Mouse (Mus musculus) midbrain, embryonic 15.5 days (tissue): ENCODE results near the gene Dnmt3l. TPM values are rescaled to one million over a fixed set of nuclear protein-coding genes. Genes with fewer than 3 reads are reported as not detected.
A peak's percentile ranks its signal among the peaks of the same experiment; 100 is the strongest.

Source experiments
- ATAC-seq: fragments of 200-750 bp; cut with Nextera tagmentation; replicated peaks from 2 replicates; pipeline ENCODE4 v1.8.0; 2017; ENCODE audit warnings: moderate TSS enrichment
- H3K27ac ChIP-seq: fragments of 300-500 bp; sonication (generic); 2 replicates; pipeline ENCODE4 v1.5.1; 2015; ENCODE audit warnings: mild to moderate bottlenecking, inconsistent platforms
- H3K27me3 ChIP-seq: fragments of 300-500 bp; sonication (generic); replicated peaks from 2 replicates; pipeline ENCODE4 v1.6.1; 2015; ENCODE audit warnings: inconsistent platforms
- H3K36me3 ChIP-seq: fragments of 300-500 bp; sonication (generic); replicated peaks from 2 replicates; pipeline ENCODE4 v1.6.1; 2015; ENCODE audit warnings: inconsistent platforms
- H3K4me1 ChIP-seq: fragments of 300-500 bp; sonication (generic); 2 replicates; pipeline ENCODE4 v1.6.1; 2015; ENCODE audit warnings: inconsistent platforms
- H3K4me2 ChIP-seq: fragments of 300-500 bp; sonication (generic); 2 replicates; pipeline ENCODE4 v1.6.1; 2015; ENCODE audit warnings: inconsistent platforms, mild to moderate bottlenecking, moderate library complexity
- H3K4me3 ChIP-seq: fragments of 300-500 bp; sonication (generic); 2 replicates; pipeline ENCODE4 v1.5.1; 2015; ENCODE audit warnings: mild to moderate bottlenecking, inconsistent platforms
- H3K9ac ChIP-seq: fragments of 300-500 bp; sonication (generic); 2 replicates; pipeline ENCODE4 v1.6.1; 2015; ENCODE audit warnings: mild to moderate bottlenecking, inconsistent platforms
- H3K9me3 ChIP-seq: fragments of 300-500 bp; sonication (generic); 2 replicates; pipeline ENCODE4 v1.6.1; 2016; ENCODE audit warnings: inconsistent platforms
- WGBS: fragments of 180-500 bp; shearing (Covaris S2); methylation state at CpG from one replicate; pipeline ENCODE4 v1.1.7; 2015; ENCODE audit warnings: mixed read lengths; 5-methylcytosine and 5-hydroxymethylcytosine counted together
- polyA plus RNA-seq: library from polyadenylated mRNA; unstranded; fragments of >200 nt; fragmentation: Nextera tagmentation; extraction: Ambion mirVana; gene quantifications from 2 replicates; pipeline ENCODE4 v1.2.1, GENCODE M21; 2015

Gene Dnmt3l
- polyA plus RNA-seq, 1 experiment from 2014 or later, result not detected

DNA sequence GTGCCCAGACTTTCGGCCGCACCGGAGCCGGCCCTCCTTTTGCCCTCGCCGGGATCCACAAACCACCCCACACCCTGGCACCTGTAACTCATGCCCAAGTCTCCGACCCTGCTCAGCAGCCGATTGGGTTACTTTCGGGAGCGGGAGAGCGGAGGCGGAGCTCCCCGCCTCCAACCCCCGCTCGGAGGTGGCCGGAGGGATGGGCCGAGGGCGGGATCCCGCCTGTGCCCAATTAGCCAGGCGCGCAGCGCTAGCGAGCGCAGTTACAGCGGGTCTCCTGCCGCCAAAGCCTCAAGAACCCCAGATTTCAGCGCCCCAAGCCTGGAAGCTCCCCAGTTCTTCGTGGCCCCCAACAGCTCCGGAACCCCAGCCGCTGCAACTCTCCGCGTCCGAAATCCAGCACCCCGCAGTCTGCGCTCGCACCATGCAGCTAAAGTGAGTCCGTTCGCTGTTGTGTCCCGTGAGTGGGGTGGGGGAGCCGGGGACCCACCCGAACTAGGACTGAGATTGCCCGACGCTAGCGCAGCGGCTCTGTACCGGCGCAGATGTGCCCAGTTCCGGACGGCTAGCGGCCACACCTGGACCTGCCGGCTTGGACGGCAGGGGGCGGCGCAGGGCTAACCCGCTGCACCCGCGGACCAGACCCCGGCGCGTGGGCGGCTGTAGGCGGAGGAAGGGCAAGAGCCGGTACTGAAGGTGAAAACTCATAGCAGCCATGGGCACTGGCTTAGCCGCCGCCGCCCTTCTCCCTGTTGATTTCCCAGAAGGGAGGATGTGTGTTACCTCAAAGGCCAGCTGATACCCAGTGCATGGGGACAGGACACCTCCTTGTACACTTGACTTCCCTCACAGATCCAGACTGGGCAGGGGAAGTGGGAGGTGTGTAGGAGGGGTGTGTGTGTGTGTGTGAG is 27.6 kb downstream of the Dnmt3l start, which contains the start of gene Icosl:
Icosl (plus strand) TSS at position 202 of the 911 bp plus-strand sequence.
- Histone ChIP-seq H3K4me1 (peaks cover 12% of the 10 kb centered on the region; the same call in 1 of the 2 replicates), H3K4me3 (peak within 1 kb of the TSS; percentile 52), H3K9me3 (no peaks in the 10 kb centered on the region), H3K9ac (peak within 1 kb of the TSS; percentile 43), H3K27ac (no peak within 1 kb of the TSS), H3K27me3 (peaks cover 24% of the 10 kb centered on the region), H3K36me3 (no peaks in the 10 kb centered on the region), H3K4me2 (peak within 1 kb of the TSS; percentile 97)
- WGBS, result under 1% methylated on average over 66 of the region's 66 CpGs
- ATAC-seq, result peak; percentile 89

DNA sequence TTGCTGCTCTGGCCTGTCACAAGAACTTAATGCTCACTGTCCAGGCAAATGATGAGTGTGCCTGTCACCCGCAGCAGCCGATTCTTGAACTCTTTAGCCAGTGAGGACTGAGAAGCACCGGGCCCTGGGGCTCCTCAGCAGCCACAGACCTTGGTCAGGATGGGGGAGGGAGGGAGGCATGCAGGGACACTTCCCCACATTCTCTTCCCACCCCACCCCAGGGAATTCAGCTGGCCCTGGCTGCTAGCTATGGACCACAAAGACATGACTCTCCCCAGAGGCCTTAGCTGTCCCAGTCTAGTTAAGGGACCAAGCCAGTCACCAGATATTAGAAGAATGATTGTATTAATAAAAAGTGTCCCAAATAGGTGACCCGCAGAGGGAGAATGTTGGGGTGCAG is 32.4 kb downstream of the Dnmt3l start:
- Histone ChIP-seq H3K9me3 (no peaks in the 10 kb centered on the region), H3K27me3 (peaks cover 15% of the 10 kb centered on the region), H3K4me2 (no peak overlapping the region), H3K4me1 (peaks cover 8% of the 10 kb centered on the region; the same call in 1 of the 2 replicates), H3K4me3 (no peak overlapping the region), H3K36me3 (no peaks in the 10 kb centered on the region), H3K9ac (no peak overlapping the region), H3K27ac (no peak overlapping the region)
- 81% methylated on average over 4 of the region's 4 CpGs for WGBS
- no peak for ATAC-seq

DNA sequence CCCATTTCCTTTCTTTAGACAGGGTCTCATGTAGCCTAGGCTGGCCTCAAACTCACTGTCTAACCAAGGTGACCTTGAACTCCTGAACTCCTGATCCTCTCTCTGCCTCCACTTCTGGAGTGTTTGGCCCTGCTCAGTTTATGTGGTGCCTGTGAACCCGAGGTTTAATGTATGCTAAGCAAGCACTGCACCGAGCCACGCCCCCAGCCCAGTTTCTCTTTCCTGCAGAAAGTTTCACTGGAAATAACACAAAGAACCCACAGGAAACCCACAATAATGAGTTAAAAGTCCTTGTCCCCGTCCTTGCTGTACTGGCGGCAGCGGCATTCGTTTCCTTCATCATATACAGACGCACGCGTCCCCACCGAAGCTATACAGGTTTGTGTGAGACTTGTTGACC is 33.2 kb downstream of the Dnmt3l start:
- Histone ChIP-seq H3K4me3 (no peak overlapping the region), H3K4me2 (no peak overlapping the region), H3K36me3 (no peaks in the 10 kb centered on the region), H3K27me3 (peaks cover 7% of the 10 kb centered on the region), H3K27ac (no peak overlapping the region), H3K9me3 (no peaks in the 10 kb centered on the region), H3K4me1 (no peaks in the 10 kb centered on the region; the same call in 1 of the 2 replicates), H3K9ac (no peak overlapping the region)
- whole genome bisulfite sequencing, result 82% methylated on average over 11 of the region's 11 CpGs
- no peak for ATAC-seq

GRCm38 (mm10) chr10:78077862-78078261 is 36.1 kb downstream of the Dnmt3l start:
- Histone ChIP-seq H3K27ac (no peak overlapping the region), H3K4me1 (no peaks in the 10 kb centered on the region), H3K9ac (no peak overlapping the region), H3K9me3 (no peaks in the 10 kb centered on the region), H3K4me3 (no peak overlapping the region), H3K4me2 (no peak overlapping the region), H3K27me3 (no peaks in the 10 kb centered on the region), H3K36me3 (no peaks in the 10 kb centered on the region)
- ATAC-seq, result no peak
- 78% methylated on average over 9 of the region's 9 CpGs for WGBS

GRCm38 (mm10) chr10:78078276-78078675 is 36.5 kb downstream of the Dnmt3l start:
- 85% methylated on average over 5 of the region's 5 CpGs for WGBS
- Histone ChIP-seq H3K4me1 (no peaks in the 10 kb centered on the region), H3K4me2 (no peak overlapping the region), H3K27me3 (no peaks in the 10 kb centered on the region), H3K4me3 (no peak overlapping the region), H3K9me3 (no peaks in the 10 kb centered on the region), H3K9ac (no peak overlapping the region), H3K36me3 (no peaks in the 10 kb centered on the region), H3K27ac (no peak overlapping the region)
- ATAC-seq, result no peak

GRCm38 (mm10) chr10:78079955-78080591 is 38.3 kb downstream of the Dnmt3l start:
- Histone ChIP-seq H3K27ac (no peak overlapping the region), H3K4me3 (no peak overlapping the region), H3K4me2 (no peak overlapping the region), H3K36me3 (no peaks in the 10 kb centered on the region), H3K4me1 (no peaks in the 10 kb centered on the region), H3K9ac (no peak overlapping the region), H3K9me3 (no peaks in the 10 kb centered on the region), H3K27me3 (no peaks in the 10 kb centered on the region)
- WGBS, result 80% methylated on average over 4 of the region's 4 CpGs
- no peak for ATAC-seq

GRCm38 (mm10) chr10:78084073-78084472 is 42.3 kb downstream of the Dnmt3l start:
- H3K9me3 ChIP-seq, result no peaks in the 10 kb centered on the region
- H3K4me1 ChIP-seq, result no peaks in the 10 kb centered on the region
- H3K27me3 ChIP-seq, result no peaks in the 10 kb centered on the region
- no peak overlapping the region for H3K4me3 ChIP-seq
- no peak for ATAC-seq
- H3K9ac ChIP-seq, result no peak overlapping the region
- no peak overlapping the region for H3K27ac ChIP-seq
- WGBS, result 62% methylated on average over 1 of the region's 1 CpGs
- H3K36me3 ChIP-seq, result no peaks in the 10 kb centered on the region
- no peak overlapping the region for H3K4me2 ChIP-seq

GRCm38 (mm10) chr10:78085711-78086110 is 44.0 kb downstream of the Dnmt3l start:
- 95% methylated on average over 6 of the region's 6 CpGs for WGBS
- no peak overlapping the region for H3K4me3 ChIP-seq
- H3K4me1 ChIP-seq, result no peaks in the 10 kb centered on the region
- H3K9me3 ChIP-seq, result no peaks in the 10 kb centered on the region
- ATAC-seq, result no peak
- no peak overlapping the region for H3K4me2 ChIP-seq
- H3K9ac ChIP-seq, result no peak overlapping the region
- H3K27ac ChIP-seq, result no peak overlapping the region
- H3K36me3 ChIP-seq, result no peaks in the 10 kb centered on the region
- H3K27me3 ChIP-seq, result no peaks in the 10 kb centered on the region

GRCm38 (mm10) chr10:78086444-78087061 is 44.8 kb downstream of the Dnmt3l start:
- H3K27ac ChIP-seq, result no peak overlapping the region
- no peak overlapping the region for H3K4me3 ChIP-seq
- WGBS, result 81% methylated on average over 10 of the region's 10 CpGs
- no peaks in the 10 kb centered on the region for H3K36me3 ChIP-seq
- no peak overlapping the region for H3K4me2 ChIP-seq
- H3K9me3 ChIP-seq, result no peaks in the 10 kb centered on the region
- H3K27me3 ChIP-seq, result no peaks in the 10 kb centered on the region
- no peak for ATAC-seq
- no peaks in the 10 kb centered on the region for H3K4me1 ChIP-seq
- no peak overlapping the region for H3K9ac ChIP-seq

DNA sequence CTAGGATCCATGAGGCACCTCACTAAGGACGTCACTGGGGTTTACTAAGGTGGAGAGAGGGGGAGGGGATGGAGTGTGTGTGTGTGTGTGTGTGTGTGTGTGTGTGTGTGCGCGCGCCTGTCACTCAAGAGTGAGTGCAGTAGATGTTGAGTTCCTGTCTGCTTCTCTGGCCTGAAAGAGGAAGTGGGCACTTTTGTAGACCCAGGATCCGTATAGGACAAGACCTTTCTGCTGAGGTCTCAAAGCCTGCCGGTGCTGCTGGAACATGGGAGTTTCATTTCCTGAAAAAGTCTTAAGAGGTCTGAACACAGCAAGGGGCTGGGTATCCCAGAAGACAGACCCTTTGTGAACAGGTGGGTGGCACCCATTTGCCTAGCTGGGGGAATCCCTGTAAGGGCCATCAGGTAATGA is 45.4 kb downstream of the Dnmt3l start:
- Histone ChIP-seq H3K4me2 (no peak overlapping the region), H3K9me3 (no peaks in the 10 kb centered on the region), H3K27me3 (no peaks in the 10 kb centered on the region), H3K9ac (no peak overlapping the region), H3K4me1 (no peaks in the 10 kb centered on the region), H3K27ac (no peak overlapping the region), H3K4me3 (no peak overlapping the region), H3K36me3 (no peaks in the 10 kb centered on the region)
- ATAC-seq, result no peak
- WGBS, result 84% methylated on average over 6 of the region's 6 CpGs

DNA sequence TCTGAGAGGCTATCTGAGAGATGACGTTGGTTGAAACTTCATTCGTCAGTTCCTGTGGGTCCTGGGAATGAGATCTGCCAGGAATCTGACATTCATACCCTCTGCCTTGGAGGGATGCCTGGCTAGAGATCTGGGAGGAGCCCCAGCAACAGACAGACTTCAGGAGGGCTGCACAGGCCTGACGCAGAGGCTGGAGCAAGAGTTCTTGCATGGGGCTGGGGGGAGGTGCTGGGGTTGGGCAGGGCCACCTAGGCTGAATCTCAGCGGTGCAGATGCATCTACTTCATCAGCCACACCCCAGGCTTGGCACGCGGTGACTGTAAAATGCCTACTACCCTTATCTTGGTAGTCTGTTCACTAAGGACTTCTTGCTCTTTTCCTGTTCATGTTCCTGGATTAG is 48.5 kb downstream of the Dnmt3l start:
- Histone ChIP-seq H3K4me1 (no peaks in the 10 kb centered on the region), H3K27ac (no peak overlapping the region), H3K36me3 (no peaks in the 10 kb centered on the region), H3K9ac (no peak overlapping the region), H3K27me3 (no peaks in the 10 kb centered on the region), H3K9me3 (no peaks in the 10 kb centered on the region), H3K4me2 (no peak overlapping the region), H3K4me3 (no peak overlapping the region)
- 65% methylated on average over 6 of the region's 6 CpGs for WGBS
- ATAC-seq, result no peak

- H3K36me3 ChIP-seq, result no peaks in the 10 kb centered on the region
- no peaks in the 10 kb centered on the region for H3K9me3 ChIP-seq
- no peaks in the 10 kb centered on the region for H3K27me3 ChIP-seq
- no peak overlapping the region for H3K9ac ChIP-seq
- no peaks in the 10 kb centered on the region for H3K4me1 ChIP-seq
- no peak overlapping the region for H3K4me3 ChIP-seq
- ATAC-seq, result no peak
- no peak overlapping the region for H3K27ac ChIP-seq
- H3K4me2 ChIP-seq, result no peak overlapping the region
- WGBS, result 87% methylated on average over 4 of the region's 4 CpGs
These were observed 49.2 kb downstream of the Dnmt3l start for GRCm38 (mm10) chr10:78090706-78091491.
